Mouse (Mus musculus) brain, embryonic 18.5 days (tissue): ENCODE measurements around the gene Gpr108.
"Not testable (repeated sequence)": the region's sequence is repeated elsewhere in the genome, so short reads cannot be mapped to it uniquely, and the experiment has no call there.

Source experiments
- DNase-seq: peaks from one replicate; pipeline ENCODE4 v3.0.0-alpha.2; 2012; ENCODE audit warnings: low read depth, low spot score

Gene Gpr108

GRCm38 (mm10) chr17:57248201-57248699 lies at the start of gene Gpr108:
Gene Gpr108, minus strand, starts transcription at chr17:57248446.
- DNase-seq: peak; percentile 70

DNA sequence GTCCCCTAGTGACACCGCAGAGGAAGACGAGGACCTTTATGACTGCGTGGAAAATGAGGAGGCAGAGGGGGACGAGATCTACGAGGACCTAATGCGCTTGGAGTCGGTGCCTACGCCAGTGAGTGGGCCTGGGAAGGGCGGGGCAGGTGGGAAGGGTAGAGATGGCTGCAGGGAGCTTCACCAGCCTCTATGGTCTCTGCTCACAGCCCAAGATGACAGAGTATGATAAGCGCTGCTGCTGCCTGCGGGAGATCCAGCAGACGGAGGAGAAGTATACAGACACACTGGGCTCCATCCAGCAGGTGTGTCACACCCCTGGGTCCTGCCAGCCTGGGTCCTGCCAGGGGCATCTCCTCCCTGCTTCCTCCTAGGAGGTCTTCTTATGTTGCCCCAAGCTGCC lies 48.8 kb upstream of the Gpr108 start:
- DNase-seq: no peak

- DNase-seq: no peak
These were observed 47.7 kb upstream of the Gpr108 start for GRCm38 (mm10) chr17:57295935-57296334.

DNA sequence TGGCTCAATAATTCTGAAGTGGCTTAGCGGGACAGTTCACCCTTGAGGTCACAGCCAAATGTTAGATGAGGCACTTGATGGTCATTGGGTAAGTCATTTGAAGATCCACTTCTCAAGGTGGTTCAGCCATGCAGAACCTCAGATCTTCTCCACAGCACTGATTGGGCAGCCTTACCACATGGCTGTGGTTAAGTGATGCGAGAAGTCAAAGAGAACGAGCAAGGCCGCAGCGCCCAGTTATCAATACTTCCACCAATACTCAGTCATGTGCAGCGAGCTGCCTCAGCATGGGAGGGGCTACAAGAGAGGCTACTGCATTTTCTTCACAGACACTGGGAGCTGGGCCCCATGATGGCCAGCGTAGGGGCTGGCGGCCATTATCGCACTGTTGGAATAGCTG lies 44.7 kb upstream of the Gpr108 start:
- no peak for DNase-seq

DNA sequence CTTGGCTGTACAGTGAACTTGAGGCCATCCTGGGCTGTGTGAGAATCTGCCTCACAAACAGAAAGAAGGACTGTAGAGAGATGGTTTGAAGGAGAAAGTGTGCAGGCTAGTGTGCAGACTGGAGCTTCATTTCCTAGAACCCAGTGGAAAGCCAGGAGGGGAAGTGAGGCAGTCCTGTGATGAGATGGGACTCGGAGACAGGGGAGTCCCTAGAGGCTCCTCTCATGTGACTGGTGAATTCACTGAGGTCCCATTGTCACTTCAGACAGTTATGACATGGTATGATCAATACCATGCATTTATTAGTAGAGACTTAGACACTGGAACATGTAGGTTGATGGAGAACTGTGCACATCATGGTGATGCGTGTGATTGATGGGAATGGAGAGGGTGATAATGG lies 44.1 kb upstream of the Gpr108 start:
- no peak for DNase-seq

DNA sequence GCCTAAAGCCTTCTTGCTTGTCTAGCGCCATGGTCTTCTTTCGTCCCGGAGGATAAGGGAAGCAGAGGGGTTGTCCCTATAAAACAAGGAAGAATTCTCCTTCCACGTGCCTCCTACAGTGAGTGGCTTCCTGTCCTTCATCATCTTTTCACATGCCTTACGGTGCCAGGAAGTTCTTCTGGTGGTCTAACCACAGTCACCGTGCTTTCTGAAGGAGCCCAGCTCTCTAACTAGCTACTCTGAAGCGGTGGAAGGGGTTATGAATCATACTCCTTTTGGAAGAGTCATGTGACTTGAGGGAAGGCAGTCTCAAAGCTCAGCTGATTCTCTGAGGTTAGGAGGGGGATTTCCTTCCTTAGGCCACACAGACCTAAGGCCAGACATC lies 42.4 kb upstream of the Gpr108 start:
- no peak for DNase-seq

DNA sequence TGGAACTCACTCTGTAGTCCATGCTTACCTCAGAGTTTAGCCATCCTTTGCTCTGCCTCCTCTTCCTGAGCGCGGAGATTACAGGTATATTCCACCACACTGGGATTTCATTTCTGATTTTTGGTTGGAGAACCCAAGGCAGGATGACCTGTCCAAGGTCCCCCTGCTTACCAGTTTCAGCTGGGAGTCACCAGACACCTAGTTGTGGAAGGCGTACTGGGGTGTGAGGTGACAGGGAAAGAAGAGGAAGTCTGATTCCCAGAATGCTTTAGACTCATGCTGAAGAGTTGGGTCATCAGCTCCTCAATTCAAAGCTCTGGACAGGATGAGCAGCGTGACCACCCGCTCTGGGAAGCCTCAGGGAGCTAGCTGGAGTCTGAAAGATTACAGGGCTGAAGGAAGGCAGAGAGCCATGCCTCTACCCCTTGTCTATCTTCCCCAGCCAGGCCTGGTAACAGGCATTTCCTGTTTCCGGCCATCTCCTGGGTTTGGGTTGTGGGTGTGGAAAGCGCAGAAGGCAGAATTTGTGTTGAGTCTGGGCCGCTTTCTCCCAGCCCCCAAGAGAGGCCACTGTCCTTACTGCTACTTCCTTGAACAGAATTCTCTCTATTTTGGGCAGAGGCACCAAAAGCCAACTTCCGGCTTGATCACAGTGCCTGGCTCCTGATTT lies 41.9 kb upstream of the Gpr108 start:
- no peak for DNase-seq

- no peak for DNase-seq
These were observed 41.0 kb upstream of the Gpr108 start for GRCm38 (mm10) chr17:57289252-57289651.

DNA sequence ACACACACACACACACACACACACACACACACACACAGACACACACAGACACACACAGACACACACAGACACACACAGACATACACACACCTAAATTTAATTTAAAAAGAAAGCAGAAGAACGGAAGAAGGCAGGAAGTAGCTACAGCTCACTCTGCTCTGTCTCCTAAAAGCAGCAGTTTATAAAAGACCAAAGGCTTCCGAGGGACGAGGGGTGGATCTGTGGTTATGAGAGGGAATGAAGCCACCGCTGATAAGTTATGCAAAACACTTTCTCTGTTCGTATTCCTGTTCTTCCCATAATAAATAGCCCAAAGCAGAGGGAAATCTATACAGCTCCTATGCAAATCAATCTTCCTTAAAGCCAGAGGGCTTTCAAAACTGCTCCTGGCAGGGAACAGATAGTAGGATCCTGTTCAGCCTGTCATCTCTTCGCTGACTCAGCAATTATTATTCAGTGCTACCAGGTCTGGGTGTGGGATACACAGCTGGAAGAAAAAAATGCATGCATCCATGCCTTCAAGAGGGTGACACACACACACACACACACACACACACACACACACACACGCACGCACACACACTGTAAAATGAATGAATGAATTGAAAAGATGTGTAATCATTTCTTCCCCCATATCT lies 38.6 kb upstream of the Gpr108 start:
- no peak for DNase-seq

GRCm38 (mm10) chr17:57285077-57285476 lies 36.8 kb upstream of the Gpr108 start:
- no peak for DNase-seq

DNA sequence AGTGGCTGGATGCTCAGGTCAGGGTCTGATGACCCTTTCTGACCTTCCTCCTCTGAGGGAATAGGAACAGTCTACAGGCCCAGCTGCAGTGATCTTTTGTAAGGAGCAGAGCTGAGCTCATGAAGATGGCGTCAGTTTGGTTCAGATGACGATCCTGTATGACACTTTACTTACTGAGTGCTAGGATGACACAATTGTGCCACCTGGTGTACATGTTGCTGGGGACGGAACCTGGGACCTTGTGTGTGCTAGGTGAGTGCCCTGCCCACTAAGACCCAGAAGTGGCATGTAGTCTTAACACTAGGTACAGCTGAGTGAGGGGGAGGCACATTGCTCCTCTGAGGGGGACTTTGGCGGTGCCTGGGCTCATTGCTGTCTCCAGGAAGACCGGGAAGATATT lies 35.7 kb upstream of the Gpr108 start:
- no peak for DNase-seq

GRCm38 (mm10) chr17:57280411-57280810 lies 32.2 kb upstream of the Gpr108 start:
- no peak for DNase-seq

- DNase-seq: no peak
These were observed 31.5 kb upstream of the Gpr108 start for GRCm38 (mm10) chr17:57279591-57280224.

- DNase-seq: no peak
These were observed 30.8 kb upstream of the Gpr108 start, which contains the start of gene Vav1 for GRCm38 (mm10) chr17:57278943-57279590. Gene Vav1, plus strand, starts transcription at chr17:57279100.

DNA sequence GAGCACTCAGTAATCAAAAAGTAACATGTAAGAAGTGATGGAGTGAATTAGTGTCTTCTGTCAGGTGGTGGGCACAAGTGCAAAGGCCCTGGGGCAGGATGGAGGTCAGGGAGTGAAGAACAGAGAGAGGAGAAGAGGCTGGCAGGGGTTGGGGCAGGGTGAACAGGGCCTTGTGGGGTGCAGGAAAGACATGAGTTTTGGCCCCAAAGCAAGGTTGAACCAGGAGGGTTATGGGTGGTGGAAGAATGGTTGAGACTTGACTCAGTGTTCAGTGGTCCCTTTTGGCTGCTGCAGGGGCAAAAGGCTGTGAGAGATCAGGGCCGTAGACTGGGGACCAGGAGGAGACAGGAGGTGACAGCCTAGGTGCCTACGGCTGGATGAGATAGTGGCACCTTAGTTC lies 30.3 kb upstream of the Gpr108 start:
- no peak for DNase-seq

- not testable (repeated sequence) for DNase-seq
These were observed 29.5 kb upstream of the Gpr108 start for GRCm38 (mm10) chr17:57277598-57278261.

GRCm38 (mm10) chr17:57276634-57277121 lies 28.4 kb upstream of the Gpr108 start:
- peak; percentile 60 for DNase-seq

DNA sequence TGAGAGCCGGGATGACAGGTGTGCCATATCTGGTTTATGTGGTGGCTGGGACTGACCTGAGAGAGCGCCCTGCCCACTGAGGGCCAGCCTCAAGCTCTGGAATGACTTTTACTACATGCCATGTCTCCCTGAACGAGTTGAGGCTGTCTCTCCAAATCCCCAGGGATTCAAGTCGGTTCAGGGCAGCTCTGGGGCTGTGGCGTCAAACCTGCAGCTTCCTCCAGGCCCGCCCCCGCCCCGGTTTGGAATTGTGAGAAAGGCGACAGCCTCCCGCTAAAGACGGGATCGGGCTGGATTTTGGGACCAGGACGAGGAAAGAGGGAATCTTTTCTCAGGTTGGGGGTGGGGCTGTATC lies 27.7 kb upstream of the Gpr108 start:
- DNase-seq: no peak

GRCm38 (mm10) chr17:57275111-57275996 lies 27.1 kb upstream of the Gpr108 start:
- DNase-seq: peak; percentile 12

GRCm38 (mm10) chr17:57274686-57275085 lies 26.4 kb upstream of the Gpr108 start:
- DNase-seq: no peak

GRCm38 (mm10) chr17:57273846-57274245 lies 25.6 kb upstream of the Gpr108 start:
- DNase-seq: no peak
